Mouse (Mus musculus) left cerebral cortex, adult 11 months (tissue): ENCODE results near the gene Gpatch8.
A peak's percentile ranks its signal among the peaks of the same experiment; 100 is the strongest.

Experiments used
- DNase-seq: peaks from one replicate; pipeline ENCODE4 v3.0.0; 2022; ENCODE audit warnings: low spot score

The Gpatch8 gene

GRCm38 (mm10) chr11:102556031-102556715 lies at the start of gene Gpatch8:
TSS of gene Gpatch8 (minus strand) at chr11:102556392.
- DNase-seq = peak; percentile 95

DNA sequence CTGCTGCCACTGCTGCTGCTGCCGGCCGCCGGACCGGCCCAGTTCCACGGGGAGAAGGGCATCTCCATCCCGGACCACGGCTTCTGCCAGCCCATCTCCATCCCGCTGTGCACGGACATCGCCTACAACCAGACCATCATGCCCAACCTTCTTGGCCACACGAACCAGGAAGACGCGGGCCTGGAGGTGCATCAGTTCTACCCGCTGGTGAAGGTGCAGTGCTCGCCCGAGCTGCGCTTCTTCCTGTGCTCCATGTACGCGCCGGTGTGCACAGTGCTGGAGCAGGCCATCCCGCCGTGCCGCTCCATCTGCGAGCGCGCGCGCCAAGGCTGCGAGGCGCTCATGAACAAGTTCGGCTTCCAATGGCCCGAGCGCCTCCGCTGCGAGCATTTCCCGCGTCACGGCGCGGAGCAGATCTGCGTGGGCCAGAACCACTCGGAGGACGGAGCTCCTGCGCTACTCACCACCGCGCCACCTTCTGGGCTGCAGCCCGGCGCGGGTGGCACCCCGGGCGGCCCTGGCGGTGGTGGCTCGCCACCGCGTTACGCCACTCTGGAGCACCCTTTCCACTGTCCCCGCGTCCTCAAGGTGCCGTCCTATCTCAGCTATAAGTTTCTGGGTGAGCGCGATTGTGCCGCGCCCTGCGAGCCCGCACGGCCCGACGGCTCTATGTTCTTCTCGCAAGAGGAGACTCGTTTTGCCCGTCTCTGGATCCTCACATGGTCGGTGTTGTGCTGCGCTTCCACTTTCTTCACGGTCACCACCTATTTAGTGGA lies 48.8 kb upstream of the Gpatch8 start:
- no peak for DNase-seq

- peak; percentile 64 for DNase-seq
Measured at GRCm38 (mm10) chr11:102604010-102604584, 47.9 kb upstream of the Gpatch8 start, which contains the start of gene Fzd2. TSS of gene Fzd2 (plus strand) at chr11:102604396.

DNA sequence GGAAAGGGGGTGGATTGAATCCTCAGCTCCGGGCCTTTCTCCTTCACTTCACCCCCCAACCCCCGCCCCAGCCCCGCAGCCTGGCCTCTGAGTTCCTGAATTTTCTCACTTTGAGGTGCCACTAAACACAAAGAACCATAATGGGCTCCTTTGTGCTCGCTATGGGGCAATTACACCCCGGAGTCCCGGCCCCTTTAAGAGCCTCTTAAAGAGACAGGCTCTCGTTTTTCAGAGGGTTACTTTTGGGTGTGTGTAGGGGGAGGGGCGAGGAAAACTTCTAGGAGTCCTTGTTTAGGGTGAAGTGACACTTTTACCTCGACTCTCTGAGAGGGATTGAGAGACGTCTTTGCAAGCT lies 47.3 kb upstream of the Gpatch8 start:
- no peak for DNase-seq

DNA sequence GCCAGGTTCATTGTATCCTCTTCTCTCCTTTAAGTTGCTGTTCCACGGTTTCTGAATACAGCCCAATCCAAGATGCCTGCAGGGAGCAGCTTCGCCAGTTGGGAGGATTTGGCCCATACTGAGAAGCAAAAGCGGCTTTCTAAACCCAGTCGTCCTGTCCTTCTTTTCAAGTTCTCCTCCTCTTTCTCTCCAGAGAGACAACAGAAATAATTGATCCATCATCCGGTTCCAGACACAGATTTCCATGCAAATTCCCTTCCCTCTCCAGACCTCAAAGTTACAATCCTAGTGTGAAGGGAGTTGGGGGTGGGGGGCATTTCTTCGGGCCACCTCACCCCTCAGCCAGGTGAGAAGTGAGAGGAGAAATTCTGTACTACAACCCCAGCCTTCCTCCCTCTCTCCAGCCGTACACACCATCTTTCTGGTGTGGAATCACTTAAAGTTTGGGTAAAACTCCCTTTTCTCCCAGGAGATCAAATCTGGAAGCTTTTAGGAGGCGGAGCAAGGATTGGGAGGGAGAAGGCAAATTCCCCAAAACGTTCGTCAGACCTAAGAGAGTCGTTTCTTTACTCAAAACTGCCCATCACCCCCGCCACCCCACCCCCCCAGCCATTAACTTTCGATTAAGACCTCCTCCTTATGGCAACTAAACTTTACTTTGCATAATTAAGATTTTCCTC lies 46.8 kb upstream of the Gpatch8 start:
- DNase-seq = no peak

GRCm38 (mm10) chr11:102599912-102600311 lies 43.7 kb upstream of the Gpatch8 start:
- no peak for DNase-seq

GRCm38 (mm10) chr11:102595341-102595820 lies 39.2 kb upstream of the Gpatch8 start:
- no peak for DNase-seq

GRCm38 (mm10) chr11:102587554-102587953 lies 31.4 kb upstream of the Gpatch8 start:
- DNase-seq = no peak

DNA sequence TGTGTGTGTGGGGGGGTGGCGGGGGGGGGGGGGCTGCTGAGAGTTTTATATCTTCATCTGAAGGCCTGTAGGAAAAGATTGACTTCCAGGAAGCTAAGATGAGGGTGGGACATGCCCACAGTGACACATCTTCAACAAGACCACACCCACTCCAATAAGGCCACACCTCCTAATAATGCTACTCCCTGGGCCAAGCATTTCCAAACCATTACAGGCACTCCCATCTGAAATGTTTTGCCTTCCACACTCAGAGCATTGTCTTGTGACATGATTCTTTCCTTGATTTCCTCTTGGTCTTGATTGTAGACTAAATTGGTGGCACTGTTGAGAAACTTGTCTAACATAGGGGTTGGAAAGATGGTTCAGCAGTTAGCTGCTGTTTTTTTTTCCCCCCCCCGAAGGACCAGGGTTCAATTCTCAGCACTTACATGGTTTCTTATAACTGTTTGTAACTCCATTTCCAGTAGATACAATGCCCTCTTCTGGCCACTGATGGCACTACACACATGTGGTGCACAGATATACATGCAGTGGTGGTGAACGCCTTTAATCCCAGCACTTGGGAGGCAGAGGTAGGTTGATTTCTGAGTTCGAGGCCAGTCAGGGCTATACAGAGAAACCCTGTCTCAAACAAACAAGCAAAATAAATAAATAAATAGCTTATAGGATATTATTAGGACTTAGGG lies 30.4 kb upstream of the Gpatch8 start:
- DNase-seq = no peak

- DNase-seq = no peak
Measured at GRCm38 (mm10) chr11:102582736-102583135, 26.5 kb upstream of the Gpatch8 start.

DNA sequence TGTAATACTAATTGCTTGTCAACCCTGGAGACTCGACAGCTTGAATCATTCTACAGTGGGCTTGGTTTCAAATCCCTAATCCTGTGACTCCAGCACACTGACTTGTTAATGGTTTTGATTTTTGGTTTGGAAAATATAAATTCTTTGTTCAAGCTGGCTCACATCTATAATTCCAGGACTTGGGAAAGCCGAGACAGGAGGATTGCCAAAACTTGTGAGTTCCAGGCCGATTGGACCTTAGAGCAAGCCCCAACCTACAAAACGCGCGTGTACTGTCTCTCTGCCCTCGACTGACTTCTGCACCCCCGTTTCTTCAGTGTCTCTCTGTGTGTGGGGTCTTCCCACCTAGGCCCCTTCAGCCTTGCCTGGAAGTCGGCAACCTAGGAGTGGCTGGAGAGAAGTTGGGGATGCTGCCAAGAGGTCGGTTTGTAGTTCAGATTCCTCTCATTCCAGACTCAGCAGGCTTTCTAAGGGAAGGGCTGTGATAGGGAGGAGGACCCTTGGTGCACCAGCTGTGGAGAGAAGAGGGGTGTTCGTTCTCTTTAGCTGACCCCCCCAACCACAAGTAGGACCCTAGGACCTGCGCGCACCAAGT lies 25.9 kb upstream of the Gpatch8 start:
- DNase-seq = no peak

DNA sequence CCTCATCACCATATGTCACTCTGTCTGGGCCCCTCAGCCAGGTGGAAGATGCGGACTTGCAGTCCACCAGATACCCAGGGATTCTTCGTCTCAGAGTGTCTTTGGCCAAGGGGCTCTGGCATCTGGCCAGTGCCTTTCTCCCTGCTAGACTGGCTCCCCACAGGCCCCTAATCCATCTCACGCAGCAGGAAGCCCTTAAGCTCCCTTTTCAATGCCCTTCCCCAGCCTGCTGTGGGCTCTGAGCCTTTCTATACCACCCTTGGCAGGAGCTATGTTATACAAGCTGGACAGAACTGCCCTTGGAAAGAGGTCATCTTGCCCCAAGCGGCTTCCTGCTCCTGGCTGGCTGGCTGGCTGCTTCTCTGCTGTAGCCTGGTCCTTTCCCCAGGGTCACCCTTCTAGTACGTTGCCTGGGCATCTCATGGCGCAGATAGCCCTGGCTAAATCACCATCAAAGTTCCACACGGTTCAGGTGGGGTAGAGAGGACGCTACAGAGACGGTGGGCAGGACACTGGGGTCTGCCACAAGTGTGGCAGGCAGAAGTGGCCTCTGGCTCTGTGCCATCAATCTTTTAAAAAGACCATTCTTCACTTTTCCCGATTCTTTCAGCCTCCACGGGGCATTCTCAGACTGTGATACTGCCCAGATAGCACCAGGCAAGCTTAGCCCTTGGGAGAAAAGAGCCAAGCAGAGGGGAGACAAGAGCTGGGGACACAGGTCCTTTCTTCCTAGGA lies 25.3 kb upstream of the Gpatch8 start:
- no peak for DNase-seq

- DNase-seq = no peak
Measured at GRCm38 (mm10) chr11:102580034-102580330, 23.8 kb upstream of the Gpatch8 start.

GRCm38 (mm10) chr11:102579165-102580033 lies 23.2 kb upstream of the Gpatch8 start, which contains the start of gene Gm11627:
TSS of gene Gm11627 (minus strand) at chr11:102579461.
- DNase-seq = no peak

DNA sequence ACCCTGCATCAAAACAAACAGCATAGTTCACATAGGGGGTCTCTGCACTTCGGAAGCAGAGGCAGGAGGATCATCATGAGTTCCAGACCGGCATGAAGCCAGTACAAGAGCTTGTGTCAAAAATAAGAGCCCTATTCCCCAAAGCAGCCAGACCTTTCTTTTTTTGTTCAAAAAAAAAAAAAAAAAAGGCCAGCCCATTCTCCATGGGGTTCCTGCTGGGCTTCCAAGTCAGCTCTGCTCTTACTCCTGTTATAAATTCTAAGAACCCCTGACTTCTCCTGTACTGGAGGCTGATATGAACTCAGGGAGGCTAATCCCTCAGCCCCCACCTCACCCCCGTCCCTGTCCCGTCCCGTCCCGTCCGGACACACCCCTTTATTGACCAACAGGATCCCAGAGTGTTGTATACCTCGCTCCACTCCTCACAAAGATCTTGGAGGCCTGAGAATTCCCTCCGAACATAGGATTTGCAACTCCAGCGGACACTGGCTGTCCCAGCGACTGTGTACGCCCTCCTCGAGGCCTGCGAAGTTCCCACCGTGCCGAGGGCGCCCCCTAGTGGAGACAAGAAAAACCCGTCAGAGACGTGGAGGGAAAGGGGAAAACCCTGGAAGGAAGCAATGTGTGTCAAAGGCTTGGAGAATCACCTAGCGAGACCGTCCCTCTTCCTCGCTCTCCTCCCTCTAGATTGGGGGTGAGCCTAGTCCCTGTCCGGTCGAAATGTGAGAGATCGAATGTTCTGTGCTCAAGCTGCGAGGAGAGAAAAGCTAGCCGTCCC lies 22.3 kb upstream of the Gpatch8 start:
- DNase-seq = no peak

- DNase-seq = no peak
Measured at GRCm38 (mm10) chr11:102576050-102576754, 20.0 kb upstream of the Gpatch8 start.

- no peak for DNase-seq
Measured at GRCm38 (mm10) chr11:102575034-102575433, 18.8 kb upstream of the Gpatch8 start.
